Mouse (Mus musculus) thymus, postnatal 4 days (tissue): Measurements from ENCODE around the gene Ptprt.

Source experiments
- DNase-seq: peaks from one replicate; pipeline ENCODE4 v3.0.0; 2021

The Ptprt gene

DNA sequence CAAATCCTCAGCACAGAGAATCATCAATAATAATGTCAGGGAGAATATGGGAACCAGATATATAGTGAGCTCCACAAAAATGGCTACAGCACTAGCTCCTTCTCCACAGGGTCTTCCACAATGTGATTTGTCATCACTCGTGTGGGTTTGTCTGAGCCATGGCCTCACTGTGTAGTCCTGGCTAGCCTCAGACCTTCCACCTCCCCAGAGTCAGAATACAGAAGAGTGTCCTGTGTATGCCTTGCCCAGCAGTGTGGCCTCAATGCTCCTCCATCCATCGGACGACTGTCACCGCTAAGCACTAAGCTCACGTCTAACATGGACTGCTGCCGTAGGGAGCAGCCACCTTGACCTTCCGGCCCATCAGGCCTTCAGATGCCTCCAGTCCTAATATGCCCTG lies 83.1 kb downstream of the Ptprt start:
- DNase-seq = no peak

DNA sequence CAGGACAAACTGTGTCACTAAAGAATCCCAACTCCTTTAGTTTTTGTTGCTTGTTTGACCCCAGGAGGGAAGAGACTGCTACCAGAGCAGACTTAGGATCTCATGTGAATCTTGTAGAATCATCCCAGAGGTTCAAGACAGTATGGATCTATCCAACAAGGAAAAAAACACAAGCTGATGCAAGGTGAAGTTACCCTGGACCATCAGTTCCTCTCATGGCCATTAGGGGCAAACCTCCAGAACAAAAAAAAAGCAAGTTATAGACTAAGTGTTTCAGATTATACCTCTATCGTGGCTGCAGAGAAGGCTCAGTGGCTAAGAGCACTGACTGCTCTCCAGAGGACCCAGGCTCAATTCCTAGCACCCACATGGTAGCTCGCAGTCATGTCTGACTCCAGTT lies 88.1 kb downstream of the Ptprt start:
- DNase-seq = no peak

DNA sequence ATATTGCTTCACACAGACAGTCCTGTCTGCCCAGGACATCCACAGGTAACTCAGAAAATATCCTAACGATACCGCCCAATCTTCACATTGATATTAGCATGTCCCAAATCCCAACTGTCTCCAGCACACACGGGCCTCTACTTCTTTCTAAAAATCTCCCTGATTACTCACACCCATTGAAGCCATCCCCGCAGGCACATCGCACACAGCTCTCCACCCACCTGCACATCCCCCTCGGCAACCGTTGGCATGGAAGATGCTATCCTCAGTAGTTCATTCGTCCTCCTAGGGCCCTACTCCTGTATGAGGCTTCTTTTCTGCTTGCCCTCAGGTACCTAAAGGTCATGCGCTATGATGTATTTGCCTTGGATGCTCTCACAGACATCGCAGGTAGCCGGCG lies 89.9 kb downstream of the Ptprt start:
- no peak for DNase-seq

DNA sequence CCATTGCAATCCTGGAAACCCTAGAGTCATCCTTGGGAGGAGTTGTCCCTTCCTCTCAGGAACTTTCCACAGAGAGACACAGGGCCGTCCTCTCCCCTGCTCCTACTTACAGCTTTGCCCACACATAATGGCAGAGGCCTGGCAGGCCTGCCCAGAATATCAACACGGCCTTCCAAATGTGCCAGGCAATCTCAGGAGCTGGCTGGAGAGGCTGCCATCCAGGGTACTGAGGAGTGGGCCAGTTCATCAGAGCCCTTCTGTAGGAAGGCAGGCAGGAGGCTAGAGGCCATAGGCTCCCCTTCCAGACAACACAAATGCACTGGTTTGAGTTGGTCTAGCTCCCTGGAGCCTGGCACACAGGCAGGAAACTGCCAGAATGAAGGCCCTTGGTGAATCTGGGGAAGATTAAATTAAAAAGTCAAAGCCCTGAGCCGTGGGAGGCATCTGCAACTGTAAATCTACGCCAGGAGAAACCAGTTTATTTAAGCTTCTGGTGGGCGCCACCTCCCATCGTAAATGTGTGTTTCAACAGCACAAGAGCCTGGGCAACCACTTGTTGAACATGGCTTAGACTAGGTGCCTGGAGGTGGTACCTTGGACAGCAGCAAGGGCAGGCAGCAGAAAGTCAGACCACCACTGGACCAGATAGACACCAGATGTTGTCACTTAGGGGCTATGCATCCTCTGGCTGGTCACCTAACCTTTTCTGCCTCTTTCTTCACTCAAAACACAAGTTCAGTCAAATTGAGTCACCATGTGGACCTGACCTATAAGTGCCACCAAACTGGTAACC lies 92.4 kb downstream of the Ptprt start:
- DNase-seq = no peak

DNA sequence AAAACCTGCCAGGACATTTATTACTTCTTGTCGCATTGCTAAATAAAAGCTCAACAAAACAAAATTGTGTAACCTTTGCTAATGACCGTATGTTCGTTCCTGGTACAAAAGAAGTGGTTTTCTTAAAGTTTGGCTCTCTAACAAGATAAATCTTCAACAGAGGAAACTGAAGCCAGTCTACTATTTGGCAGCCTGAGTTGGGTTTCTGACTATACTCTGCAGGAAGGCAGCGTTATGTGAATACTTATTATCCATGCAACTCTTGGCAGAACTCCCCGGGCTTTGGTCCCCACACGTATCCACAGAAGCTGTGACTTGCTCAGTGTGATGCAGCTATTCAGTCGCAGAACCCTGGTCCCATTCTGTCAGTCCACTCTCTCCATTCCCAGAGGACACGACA lies 112.6 kb downstream of the Ptprt start:
- DNase-seq = no peak

DNA sequence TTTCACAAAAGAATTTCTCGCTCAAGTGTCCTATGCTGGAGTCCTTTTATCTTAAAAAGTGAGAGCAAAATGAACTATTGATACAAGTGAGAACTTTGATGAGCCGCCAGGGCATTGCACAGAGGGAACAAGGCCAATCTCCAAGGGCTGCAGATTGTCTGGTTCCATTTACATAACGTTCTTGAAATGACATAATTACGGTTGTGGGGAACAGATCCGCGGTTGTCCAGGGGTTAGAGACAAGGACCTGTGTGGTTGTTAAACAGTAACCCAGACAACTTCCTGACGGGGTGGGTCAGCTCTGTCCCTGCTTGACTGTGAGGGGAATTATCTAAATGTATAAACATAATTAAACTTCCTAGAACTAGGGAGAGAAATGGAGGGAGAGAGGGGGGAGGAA lies 129.3 kb downstream of the Ptprt start:
- no peak for DNase-seq

DNA sequence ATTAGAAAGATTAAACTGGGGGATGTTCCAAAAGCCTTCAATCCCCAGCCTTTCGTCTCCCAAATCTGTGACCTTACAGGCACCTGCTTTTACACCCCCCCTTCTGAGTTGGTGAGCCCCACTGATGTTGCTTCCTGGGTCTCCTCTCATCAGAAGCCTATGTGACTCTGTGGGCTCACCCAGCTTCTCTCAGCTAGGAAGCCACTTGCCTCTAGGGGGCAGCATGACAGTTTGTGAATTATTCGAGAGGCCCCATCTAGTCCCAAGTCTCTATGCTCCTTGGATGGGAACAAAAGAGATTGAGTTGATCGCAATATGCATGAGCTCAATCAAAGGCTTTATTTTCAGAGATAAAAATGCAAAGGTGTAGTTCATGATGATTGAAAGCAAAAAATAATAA lies 132.0 kb downstream of the Ptprt start:
- no peak for DNase-seq

DNA sequence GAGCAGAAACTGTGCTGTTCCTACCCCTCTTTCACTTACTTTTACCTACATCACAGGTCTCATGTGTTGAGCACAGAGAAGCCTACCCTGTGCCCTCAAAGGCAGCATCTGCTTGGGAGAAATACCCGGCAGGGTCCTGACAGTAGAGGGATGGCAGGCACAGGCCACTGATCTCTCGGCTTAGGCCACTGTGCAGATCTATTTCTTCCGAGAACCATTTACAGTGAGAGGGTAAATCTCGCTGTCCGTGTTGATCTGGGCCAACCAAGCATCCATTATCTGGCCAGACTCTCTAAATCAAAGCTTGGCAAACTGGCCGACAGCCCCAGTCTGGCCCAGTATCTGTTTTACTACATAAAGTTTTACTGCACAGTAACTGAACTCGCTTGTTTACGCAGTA lies 145.0 kb downstream of the Ptprt start:
- no peak for DNase-seq

DNA sequence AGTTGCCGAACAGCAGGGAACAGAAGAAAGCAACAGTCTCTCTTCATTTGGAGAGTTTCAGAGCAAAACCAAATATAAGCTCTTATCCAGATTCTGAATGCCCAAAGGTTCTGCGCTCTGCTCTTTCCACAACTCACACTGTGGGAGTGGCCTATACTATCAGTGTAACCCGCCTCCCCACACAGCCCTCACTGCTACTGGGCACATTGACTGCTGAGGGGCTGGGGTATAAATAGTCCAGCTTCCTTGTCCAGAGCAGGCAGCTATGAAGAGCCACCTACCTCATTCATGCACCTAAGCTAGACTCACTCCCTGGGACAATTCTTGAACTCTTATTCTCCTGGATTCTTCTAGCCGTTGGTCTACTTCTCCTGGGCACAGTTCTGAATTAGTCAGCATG lies 147.9 kb downstream of the Ptprt start:
- DNase-seq = no peak

DNA sequence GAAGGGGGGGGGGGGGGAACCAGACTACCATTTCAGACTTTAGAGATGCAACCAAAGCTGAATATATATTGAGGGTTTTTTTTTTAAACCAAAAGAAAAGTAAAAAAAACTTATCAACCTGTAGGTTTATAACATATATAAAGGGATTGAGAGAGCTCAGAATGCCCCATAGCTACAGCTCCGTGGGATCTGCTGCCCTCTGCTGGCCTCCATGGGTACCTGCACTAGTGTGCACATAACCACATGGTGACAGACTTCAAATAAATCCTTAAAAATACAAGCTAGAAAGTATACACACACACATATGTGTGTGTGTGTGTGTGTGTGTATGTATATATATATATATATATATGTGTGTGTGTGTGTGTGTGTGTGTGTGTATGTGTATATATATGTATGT lies 148.9 kb downstream of the Ptprt start:
- DNase-seq = no peak

DNA sequence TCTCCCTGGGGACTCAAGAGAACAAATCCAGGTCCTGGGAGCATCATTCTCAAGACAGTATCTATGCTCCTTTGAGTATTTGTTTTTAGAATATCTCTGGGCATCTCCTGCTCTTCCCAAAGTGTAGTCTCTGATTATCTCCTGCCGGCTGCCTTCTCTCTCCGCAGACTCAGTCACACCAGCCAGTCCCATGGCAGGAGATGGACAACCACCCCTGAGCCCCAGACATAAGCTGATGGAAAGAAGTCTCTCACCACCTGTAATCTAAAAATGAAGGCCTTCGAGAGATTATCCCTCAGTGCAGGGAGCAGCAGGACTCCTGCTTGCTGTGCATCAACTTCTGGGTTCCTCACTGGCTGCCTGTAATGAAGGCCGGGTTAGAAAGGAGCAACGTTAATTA lies 151.9 kb downstream of the Ptprt start:
- no peak for DNase-seq

DNA sequence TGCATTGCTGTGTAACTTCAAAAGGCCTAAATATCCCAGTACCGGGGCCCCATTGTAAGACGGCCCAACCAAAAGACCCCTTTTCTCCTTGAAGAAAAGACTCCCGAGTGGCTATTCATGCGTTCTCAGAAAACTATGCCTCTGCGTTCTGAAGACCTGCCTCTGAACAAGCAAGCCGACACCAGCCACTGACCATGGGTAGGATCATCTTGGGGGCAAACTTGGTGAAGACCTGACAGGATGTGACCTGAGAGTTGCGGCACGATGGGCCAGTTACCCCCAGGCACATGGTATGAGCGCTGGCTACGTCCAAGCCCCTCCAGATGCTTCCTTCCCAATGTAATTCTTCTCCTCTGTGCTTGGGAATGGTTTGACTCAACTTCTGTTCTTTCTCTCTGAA lies 153.3 kb downstream of the Ptprt start:
- DNase-seq = no peak

DNA sequence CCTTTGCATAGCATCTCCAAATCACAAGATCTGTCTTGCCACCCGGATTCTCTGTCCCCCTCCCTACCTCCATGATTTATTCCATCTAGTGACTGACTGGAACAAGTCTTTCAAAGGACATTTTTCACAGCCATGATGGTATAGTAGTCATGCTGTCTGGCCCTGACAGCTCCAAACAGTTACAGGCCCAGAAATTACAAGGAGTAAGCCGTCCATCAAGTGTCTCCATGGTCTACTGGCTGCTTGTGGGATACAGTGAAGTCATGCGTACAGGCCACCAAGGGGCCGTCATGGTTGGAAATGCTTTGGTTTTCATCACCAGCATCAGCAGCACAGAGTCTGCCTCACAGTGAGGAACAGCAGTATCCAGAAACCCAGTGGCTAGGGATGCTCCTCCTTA lies 156.1 kb downstream of the Ptprt start:
- DNase-seq = no peak

DNA sequence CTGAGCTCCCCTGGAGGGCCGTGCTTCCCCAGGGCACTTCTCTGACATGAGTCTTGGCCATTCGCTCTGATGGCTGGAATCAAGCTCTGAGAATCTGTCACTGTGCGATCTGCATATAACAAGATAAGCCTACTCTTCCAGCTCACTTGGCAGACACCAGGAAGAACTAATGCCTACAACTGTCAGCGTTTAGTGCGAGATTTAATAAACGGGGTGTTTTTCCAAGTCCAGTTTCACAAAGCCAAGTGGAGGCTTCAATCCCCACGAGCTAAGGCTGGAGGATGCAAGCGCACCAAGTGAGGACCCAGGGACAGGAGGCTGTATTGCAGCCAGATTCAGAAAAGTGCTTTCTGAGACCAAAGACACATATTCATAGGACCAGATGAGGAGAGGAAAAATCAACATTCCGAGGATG lies 161.4 kb downstream of the Ptprt start:
- DNase-seq = no peak

DNA sequence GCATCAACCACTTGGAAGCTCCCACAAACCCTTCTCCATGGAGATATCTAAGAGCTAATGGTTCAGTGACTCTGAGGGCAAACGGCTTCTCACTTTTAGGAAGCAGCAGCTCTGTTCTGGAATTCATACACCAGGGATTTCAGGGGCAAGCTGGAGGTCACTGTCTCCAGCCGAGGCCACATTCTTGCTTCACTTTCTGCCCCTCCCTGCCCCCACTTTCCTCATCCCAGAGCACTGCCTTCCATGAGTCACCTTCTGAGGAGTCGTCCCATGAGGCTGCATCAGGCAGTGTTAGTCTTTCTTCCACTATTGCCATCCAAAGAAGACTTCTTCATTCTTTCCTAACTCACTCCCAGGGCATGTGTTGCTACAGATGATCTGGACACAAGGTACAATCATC lies 162.8 kb downstream of the Ptprt start:
- DNase-seq = no peak

DNA sequence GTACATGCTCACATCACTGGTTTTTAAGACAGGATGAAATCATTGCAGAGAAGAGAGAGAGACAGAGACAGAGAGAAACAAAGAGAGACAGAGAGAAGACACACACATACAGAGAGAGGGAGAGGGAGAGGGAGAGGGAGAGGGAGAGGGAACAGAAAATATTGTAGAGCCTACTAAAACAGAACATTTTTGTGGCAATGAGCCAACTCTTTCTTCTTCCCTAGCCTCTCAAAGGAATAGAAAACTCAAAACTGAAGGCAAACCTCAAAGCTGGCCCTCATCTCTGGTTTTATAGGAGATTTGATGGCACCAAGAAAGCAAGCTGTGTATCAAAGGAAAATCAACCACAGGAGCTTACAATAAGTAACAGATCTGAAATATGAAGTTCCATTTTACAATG lies 176.9 kb downstream of the Ptprt start:
- DNase-seq = no peak

DNA sequence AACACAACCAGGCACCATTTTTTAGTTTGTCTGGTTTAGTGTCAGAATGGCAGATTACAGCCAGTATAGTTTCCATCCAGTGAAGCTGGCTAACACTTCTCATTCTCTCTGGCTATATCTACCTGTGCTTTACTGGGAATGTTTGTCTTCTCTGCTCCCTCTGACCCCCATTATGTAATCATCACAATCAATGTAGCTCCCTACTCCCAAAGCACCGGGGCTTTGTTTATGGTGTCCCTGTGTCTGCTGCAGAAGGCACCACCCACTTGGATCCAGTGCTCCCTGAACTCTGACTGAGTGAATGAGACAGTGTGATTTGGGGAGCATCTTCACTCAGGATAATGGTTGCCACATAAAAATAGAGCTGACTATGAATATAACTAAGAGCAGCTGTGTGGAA lies 217.8 kb downstream of the Ptprt start:
- no peak for DNase-seq

DNA sequence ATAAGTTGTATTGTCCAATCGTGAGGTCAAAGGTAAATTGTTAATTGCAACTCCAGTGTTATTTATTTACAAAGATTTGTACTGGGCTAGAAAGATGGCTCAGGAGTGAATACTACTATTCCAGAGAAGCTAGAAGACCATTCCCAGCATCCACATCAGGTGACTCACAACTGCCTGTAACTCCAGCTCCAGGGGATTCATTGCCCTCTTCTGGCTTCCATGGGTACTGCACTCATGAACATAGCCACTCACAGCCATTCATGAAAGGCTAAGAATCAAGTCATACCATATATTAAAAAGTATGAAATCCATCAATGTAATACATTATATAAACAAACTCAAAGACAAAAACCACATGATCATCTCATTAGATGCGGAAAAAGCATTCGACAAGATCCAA lies 224.3 kb downstream of the Ptprt start:
- no peak for DNase-seq

DNA sequence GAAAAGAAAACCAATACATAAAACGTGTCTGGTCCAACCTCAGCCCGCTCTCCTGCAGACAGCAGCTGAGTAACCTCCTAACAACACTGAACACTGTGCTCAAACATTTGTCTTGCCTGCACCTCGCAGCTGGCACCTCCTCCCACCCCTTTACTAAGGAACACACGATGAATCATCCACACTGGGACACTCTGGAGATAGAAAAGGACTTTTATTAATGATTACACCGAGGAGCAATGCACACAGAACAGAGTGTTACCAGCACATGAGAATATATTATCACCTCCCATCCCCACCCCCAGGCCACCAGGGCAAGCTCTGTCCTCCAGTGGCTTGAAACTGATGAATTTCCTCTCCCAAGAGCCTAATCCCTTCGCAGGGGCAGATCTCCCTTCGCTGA lies 230.8 kb downstream of the Ptprt start:
- DNase-seq = no peak

DNA sequence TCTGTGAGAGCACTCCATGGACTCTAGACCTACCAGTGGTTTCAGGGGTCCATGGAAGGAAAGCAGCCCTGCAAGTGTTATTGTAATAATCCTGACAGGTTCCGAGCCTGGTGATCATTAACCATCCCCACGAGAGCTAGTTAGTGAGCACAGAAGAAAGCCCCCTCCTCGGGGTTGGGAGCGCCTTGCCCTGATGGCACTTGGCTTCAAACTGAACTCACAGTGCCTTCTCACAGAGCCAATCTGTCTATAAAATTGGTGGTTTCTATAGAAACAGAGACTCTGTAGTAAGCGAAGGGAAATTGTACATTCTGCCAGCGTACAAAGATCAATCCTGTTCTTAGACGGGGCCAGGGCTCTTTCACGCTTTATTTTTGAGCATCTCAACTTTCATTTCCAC lies 234.8 kb downstream of the Ptprt start:
- DNase-seq = no peak

DNA sequence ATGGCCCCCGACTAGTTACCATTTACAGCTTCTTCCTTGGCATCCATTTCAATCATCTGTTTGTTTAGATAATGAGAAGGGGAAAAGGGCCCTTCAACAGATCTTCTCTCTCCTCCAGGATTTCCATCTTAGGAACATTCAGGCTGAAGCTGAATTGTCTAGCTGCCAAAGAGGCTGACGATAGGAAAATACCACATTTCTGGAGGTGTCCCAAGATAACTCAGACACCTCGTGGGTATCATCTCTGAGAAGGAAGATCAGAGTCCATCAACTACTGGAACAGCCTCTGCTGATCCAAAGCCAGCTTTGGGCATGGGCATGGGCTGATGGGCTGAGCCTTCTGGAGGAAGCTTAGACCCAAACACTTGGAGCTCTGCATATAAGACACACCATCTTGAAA lies 242.8 kb downstream of the Ptprt start:
- no peak for DNase-seq

DNA sequence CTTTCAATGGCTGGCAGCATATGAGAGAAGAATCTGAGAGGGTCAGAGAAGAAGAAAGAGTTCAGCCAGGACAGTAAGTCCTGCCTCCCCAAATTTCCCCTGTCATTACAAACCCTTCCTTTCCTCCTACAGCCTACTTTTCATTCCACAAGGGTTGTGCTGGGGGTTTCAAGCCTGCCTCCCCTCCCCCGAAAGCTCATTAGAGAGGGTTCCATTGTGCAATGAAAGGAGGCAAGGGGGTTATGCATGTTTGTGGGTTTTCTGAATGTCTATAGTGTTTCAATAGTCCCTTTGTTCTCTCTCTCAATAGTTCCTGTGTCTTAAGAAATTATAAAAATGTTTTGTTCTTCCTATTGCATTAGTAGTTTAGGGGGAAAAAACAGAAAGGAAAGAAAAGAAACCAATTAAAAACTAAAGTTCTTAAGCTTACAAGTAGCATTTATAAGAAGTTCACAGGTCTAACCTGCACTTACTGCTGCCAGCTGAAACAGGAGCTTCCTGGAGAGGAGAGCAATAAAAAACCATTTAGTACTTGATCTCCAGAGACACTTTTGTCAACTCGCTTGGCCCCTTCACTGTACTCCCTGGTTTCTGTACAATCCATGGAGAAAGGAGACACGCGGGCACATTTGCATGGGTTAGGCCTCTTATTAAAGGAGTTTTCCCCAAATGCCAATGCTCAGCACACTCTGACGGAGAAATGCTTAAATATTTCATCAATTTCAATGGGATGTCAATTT lies 247.7 kb downstream of the Ptprt start:
- no peak for DNase-seq

DNA sequence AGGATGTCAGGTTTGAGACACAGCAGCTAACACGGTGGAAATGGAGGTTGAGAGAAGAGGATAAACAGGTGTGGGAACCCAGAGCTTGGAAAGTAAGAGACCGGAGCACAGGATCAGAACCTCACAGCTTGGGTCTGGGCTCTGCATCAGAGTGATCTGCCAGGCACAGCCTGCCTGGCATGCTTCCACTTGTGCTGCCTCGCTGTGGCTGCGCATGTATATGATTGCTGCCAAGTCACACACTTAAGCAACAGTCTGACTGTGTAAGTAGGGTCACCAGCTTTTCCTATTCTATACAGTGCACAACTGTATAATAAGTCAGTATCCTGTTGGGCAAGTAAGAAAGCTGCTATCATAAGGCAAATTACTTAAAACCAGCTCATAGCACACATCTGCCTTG lies 249.9 kb downstream of the Ptprt start:
- no peak for DNase-seq

DNA sequence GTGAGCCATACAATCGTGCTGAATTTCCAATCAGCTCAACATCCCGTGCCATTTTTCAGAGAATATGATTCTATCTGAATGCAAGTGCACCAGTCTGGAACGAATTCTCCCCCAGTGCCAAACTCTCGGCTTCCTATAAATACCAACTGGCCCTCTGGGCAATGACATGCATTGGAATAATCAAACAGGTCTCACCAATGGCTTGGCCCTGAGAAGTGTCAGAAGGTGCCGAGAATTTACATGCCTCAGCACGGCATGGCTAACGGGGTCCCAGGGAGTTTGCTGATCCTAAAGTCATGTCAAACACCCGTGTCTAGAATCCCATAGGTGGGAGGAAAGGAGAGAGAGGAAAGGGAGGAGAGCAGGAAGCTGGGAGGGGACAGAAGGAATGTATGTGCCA lies 251.7 kb downstream of the Ptprt start:
- no peak for DNase-seq
